Mouse (Mus musculus): Measurements from ENCODE around the gene Lrrc74a. TPM values are rescaled to one million over a fixed set of nuclear protein-coding genes. Genes with fewer than 3 reads are reported as not detected.

Lrrc74a gene
- polyA plus RNA-seq, 1 experiment from 2014 or later, result not detected

- H3K4me3 ChIP-seq (ENCODE audit: low read depth, low read length), result no peak overlapping the region
- peaks cover 29% of the 10 kb centered on the region for H3K4me1 ChIP-seq (ENCODE audit: control insufficient read depth, insufficient read depth, low read length)
- H3K27me3 ChIP-seq (ENCODE audit: control insufficient read depth, insufficient read depth, low read length), result no peaks in the 10 kb centered on the region
- 0 out of 2 replicates have a peak overlapping the region, but pooled peaks have one; percentile 1 for H3K27ac ChIP-seq (ENCODE audit: low read depth, low read length)
- no peak overlapping the region for H3K9ac ChIP-seq (ENCODE audit: low read depth, low read length)
- ATAC-seq (replicated peaks; ENCODE audit: insufficient number of reproducible peaks, low FRiP score, low TSS enrichment), result peak; percentile 54; the same call in 1 of the 2 replicates
- no peaks in the 10 kb centered on the region for H3K9me3 ChIP-seq (replicated peaks; ENCODE audit: control insufficient read depth, low read length)
- whole genome bisulfite sequencing (ENCODE audit: insufficient replicate concordance), result 4% methylated on average over 4 of the region's 4 CpGs
- H3K4me2 ChIP-seq, result no peak overlapping the region
- H3K36me3 ChIP-seq (ENCODE audit: control insufficient read depth, insufficient read depth, low read length), result no peaks in the 10 kb centered on the region
Observed at GRCm38 (mm10) chr12:86795838-86796232, 61.7 kb downstream of the Lrrc74a start.

- Histone ChIP-seq H3K27me3 (ENCODE audit: control insufficient read depth, insufficient read depth, low read length) (no peaks in the 10 kb centered on the region), H3K36me3 (ENCODE audit: control insufficient read depth, insufficient read depth, low read length) (no peaks in the 10 kb centered on the region), H3K4me3 (ENCODE audit: low read depth, low read length) (no peak overlapping the region), H3K4me1 (ENCODE audit: control insufficient read depth, insufficient read depth, low read length) (peaks cover 31% of the 10 kb centered on the region), H3K27ac (ENCODE audit: low read depth, low read length) (no peak overlapping the region), H3K9ac (ENCODE audit: low read depth, low read length) (no peak overlapping the region), H3K9me3 (replicated peaks; ENCODE audit: control insufficient read depth, low read length) (no peaks in the 10 kb centered on the region), H3K4me2 (no peak overlapping the region)
- 81% methylated on average over 3 of the region's 3 CpGs for WGBS (ENCODE audit: insufficient replicate concordance)
- no peak for ATAC-seq (replicated peaks; ENCODE audit: insufficient number of reproducible peaks, low FRiP score, low TSS enrichment)
Observed at GRCm38 (mm10) chr12:86796351-86796750, 62.2 kb downstream of the Lrrc74a start.

- no peaks in the 10 kb centered on the region for H3K27me3 ChIP-seq (ENCODE audit: control insufficient read depth, insufficient read depth, low read length)
- no peak for ATAC-seq (replicated peaks; ENCODE audit: insufficient number of reproducible peaks, low FRiP score, low TSS enrichment)
- WGBS (ENCODE audit: insufficient replicate concordance), result 77% methylated on average over 4 of the region's 4 CpGs
- H3K4me1 ChIP-seq (ENCODE audit: control insufficient read depth, insufficient read depth, low read length), result peaks cover 45% of the 10 kb centered on the region
- no peaks in the 10 kb centered on the region for H3K9me3 ChIP-seq (replicated peaks; ENCODE audit: control insufficient read depth, low read length)
- no peaks in the 10 kb centered on the region for H3K36me3 ChIP-seq (ENCODE audit: control insufficient read depth, insufficient read depth, low read length)
- no peak overlapping the region for H3K9ac ChIP-seq (ENCODE audit: low read depth, low read length)
- H3K4me2 ChIP-seq, result no peak overlapping the region
- H3K27ac ChIP-seq (ENCODE audit: low read depth, low read length), result no peak overlapping the region
- no peak overlapping the region for H3K4me3 ChIP-seq (ENCODE audit: low read depth, low read length)
Observed at GRCm38 (mm10) chr12:86797771-86798170, 63.6 kb downstream of the Lrrc74a start.

GRCm38 (mm10) chr12:86798773-86799540 lies 64.8 kb downstream of the Lrrc74a start:
- H3K36me3 ChIP-seq (ENCODE audit: control insufficient read depth, insufficient read depth, low read length), result no peaks in the 10 kb centered on the region
- no peak overlapping the region for H3K4me3 ChIP-seq (ENCODE audit: low read depth, low read length)
- 0 out of 2 replicates have a peak overlapping the region, but pooled peaks have one; percentile 35 for H3K27ac ChIP-seq (ENCODE audit: low read depth, low read length)
- H3K27me3 ChIP-seq (ENCODE audit: control insufficient read depth, insufficient read depth, low read length), result no peaks in the 10 kb centered on the region
- H3K4me2 ChIP-seq, result peak overlapping the region; percentile 14; the same call in 1 of the 2 replicates
- ATAC-seq (replicated peaks; ENCODE audit: insufficient number of reproducible peaks, low FRiP score, low TSS enrichment), result no peak
- peaks cover 48% of the 10 kb centered on the region for H3K4me1 ChIP-seq (ENCODE audit: control insufficient read depth, insufficient read depth, low read length)
- no peaks in the 10 kb centered on the region for H3K9me3 ChIP-seq (replicated peaks; ENCODE audit: control insufficient read depth, low read length)
- H3K9ac ChIP-seq (ENCODE audit: low read depth, low read length), result 0 out of 2 replicates have a peak overlapping the region, but pooled peaks have one; percentile 49
- 20% methylated on average over 14 of the region's 14 CpGs for WGBS (ENCODE audit: insufficient replicate concordance)

GRCm38 (mm10) chr12:86799786-86800185 lies 65.6 kb downstream of the Lrrc74a start:
- Histone ChIP-seq H3K27ac (ENCODE audit: low read depth, low read length) (no peak overlapping the region), H3K9me3 (replicated peaks; ENCODE audit: control insufficient read depth, low read length) (no peaks in the 10 kb centered on the region), H3K4me3 (ENCODE audit: low read depth, low read length) (no peak overlapping the region), H3K9ac (ENCODE audit: low read depth, low read length) (no peak overlapping the region), H3K4me1 (ENCODE audit: control insufficient read depth, insufficient read depth, low read length) (peaks cover 53% of the 10 kb centered on the region), H3K27me3 (ENCODE audit: control insufficient read depth, insufficient read depth, low read length) (no peaks in the 10 kb centered on the region), H3K36me3 (ENCODE audit: control insufficient read depth, insufficient read depth, low read length) (no peaks in the 10 kb centered on the region), H3K4me2 (no peak overlapping the region)
- ATAC-seq (replicated peaks; ENCODE audit: insufficient number of reproducible peaks, low FRiP score, low TSS enrichment), result no peak
- 83% methylated on average over 7 of the region's 7 CpGs for whole genome bisulfite sequencing (ENCODE audit: insufficient replicate concordance)

GRCm38 (mm10) chr12:86800336-86800735 lies 66.2 kb downstream of the Lrrc74a start:
- no peaks in the 10 kb centered on the region for H3K9me3 ChIP-seq (replicated peaks; ENCODE audit: control insufficient read depth, low read length)
- no peak overlapping the region for H3K4me3 ChIP-seq (ENCODE audit: low read depth, low read length)
- peak overlapping the region; percentile 98 for H3K27ac ChIP-seq (ENCODE audit: low read depth, low read length)
- WGBS (ENCODE audit: insufficient replicate concordance), result 29% methylated on average over 4 of the region's 4 CpGs
- peak overlapping the region; percentile 62 for H3K4me2 ChIP-seq
- ATAC-seq (replicated peaks; ENCODE audit: insufficient number of reproducible peaks, low FRiP score, low TSS enrichment), result no peak
- H3K9ac ChIP-seq (ENCODE audit: low read depth, low read length), result peak overlapping the region; percentile 52; the same call in 1 of the 2 replicates
- no peaks in the 10 kb centered on the region for H3K27me3 ChIP-seq (ENCODE audit: control insufficient read depth, insufficient read depth, low read length)
- H3K36me3 ChIP-seq (ENCODE audit: control insufficient read depth, insufficient read depth, low read length), result no peaks in the 10 kb centered on the region
- peaks cover 55% of the 10 kb centered on the region for H3K4me1 ChIP-seq (ENCODE audit: control insufficient read depth, insufficient read depth, low read length)

- ATAC-seq (replicated peaks; ENCODE audit: insufficient number of reproducible peaks, low FRiP score, low TSS enrichment), result peak; percentile 12; the same call in 1 of the 2 replicates
- Histone ChIP-seq H3K4me2 (peak overlapping the region; percentile 62), H3K9me3 (replicated peaks; ENCODE audit: control insufficient read depth, low read length) (no peaks in the 10 kb centered on the region), H3K9ac (ENCODE audit: low read depth, low read length) (peak overlapping the region; percentile 69), H3K27ac (ENCODE audit: low read depth, low read length) (peak overlapping the region; percentile 98), H3K36me3 (ENCODE audit: control insufficient read depth, insufficient read depth, low read length) (no peaks in the 10 kb centered on the region), H3K27me3 (ENCODE audit: control insufficient read depth, insufficient read depth, low read length) (no peaks in the 10 kb centered on the region), H3K4me1 (ENCODE audit: control insufficient read depth, insufficient read depth, low read length) (peaks cover 58% of the 10 kb centered on the region), H3K4me3 (ENCODE audit: low read depth, low read length) (peak overlapping the region; percentile 14)
- 2% methylated on average over 7 of the region's 7 CpGs for WGBS (ENCODE audit: insufficient replicate concordance)
Observed at GRCm38 (mm10) chr12:86800765-86801147, 66.6 kb downstream of the Lrrc74a start.

GRCm38 (mm10) chr12:86801148-86802004 lies 67.2 kb downstream of the Lrrc74a start:
- H3K27me3 ChIP-seq (ENCODE audit: control insufficient read depth, insufficient read depth, low read length), result no peaks in the 10 kb centered on the region
- peaks cover 64% of the 10 kb centered on the region for H3K4me1 ChIP-seq (ENCODE audit: control insufficient read depth, insufficient read depth, low read length)
- H3K4me2 ChIP-seq, result peak overlapping the region; percentile 62
- under 1% methylated on average over 23 of the region's 23 CpGs for WGBS (ENCODE audit: insufficient replicate concordance)
- H3K9ac ChIP-seq (ENCODE audit: low read depth, low read length), result peak overlapping the region; percentile 69
- H3K4me3 ChIP-seq (ENCODE audit: low read depth, low read length), result peak overlapping the region; percentile 14
- ATAC-seq (replicated peaks; ENCODE audit: insufficient number of reproducible peaks, low FRiP score, low TSS enrichment), result peak; percentile 70
- H3K27ac ChIP-seq (ENCODE audit: low read depth, low read length), result peak overlapping the region; percentile 98
- H3K9me3 ChIP-seq (replicated peaks; ENCODE audit: control insufficient read depth, low read length), result no peaks in the 10 kb centered on the region
- no peaks in the 10 kb centered on the region for H3K36me3 ChIP-seq (ENCODE audit: control insufficient read depth, insufficient read depth, low read length)
